Mouse (Mus musculus) adrenal gland, adult 2 months (tissue): ENCODE results near the gene Tnnt3. TPM values are rescaled to one million over a fixed set of nuclear protein-coding genes. Genes with fewer than 3 reads are reported as not detected.
A peak's percentile ranks its signal among the peaks of the same experiment; 100 is the strongest.

Experiments used
- DNase-seq: peaks from one replicate; pipeline ENCODE4 v3.0.0; 2021
- polyA plus RNA-seq: library from polyadenylated mRNA; depleted of rRNA; stranded (reverse); fragments of >200 nt; gene quantifications from 2 replicates; pipeline ENCODE4 v1.2.3, GENCODE M21; 2012
- total RNA-seq, 2 experiments: library from RNA; stranded (reverse); gene quantifications; 2 replicates each; pipeline ENCODE4 v1.2.3; 2021

The Tnnt3 gene
- total and polyA plus RNA-seq, 3 experiments: not detected

GRCm38 (mm10) chr7:142542771-142543303 is 44.2 kb downstream of the Tnnt3 start:
- DNase-seq: peak; percentile 26

- DNase-seq: no peak
Measured at GRCm38 (mm10) chr7:142545967-142546366, 47.3 kb downstream of the Tnnt3 start.

DNA sequence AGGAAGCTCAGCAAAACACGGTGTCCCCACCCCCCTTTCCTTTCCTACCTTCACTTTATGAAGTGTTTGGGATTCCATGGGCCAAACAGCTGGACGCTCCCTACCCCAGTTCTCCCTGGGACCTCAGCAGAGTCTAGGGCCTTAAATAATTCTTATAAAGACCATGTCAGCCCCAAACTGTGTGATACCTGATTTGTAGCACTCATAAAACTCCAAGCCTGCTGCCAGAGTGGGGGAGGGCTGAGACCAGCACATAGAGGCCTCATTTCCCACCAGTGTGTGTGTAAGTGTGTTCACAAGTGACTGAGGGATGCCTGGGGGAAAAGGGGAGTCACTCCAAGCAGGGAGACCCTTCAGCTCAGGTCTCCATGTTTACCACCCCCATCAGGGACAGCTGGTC is 49.2 kb downstream of the Tnnt3 start:
- no peak for DNase-seq

- DNase-seq: no peak
Measured at GRCm38 (mm10) chr7:142548706-142549105, 50.1 kb downstream of the Tnnt3 start.

DNA sequence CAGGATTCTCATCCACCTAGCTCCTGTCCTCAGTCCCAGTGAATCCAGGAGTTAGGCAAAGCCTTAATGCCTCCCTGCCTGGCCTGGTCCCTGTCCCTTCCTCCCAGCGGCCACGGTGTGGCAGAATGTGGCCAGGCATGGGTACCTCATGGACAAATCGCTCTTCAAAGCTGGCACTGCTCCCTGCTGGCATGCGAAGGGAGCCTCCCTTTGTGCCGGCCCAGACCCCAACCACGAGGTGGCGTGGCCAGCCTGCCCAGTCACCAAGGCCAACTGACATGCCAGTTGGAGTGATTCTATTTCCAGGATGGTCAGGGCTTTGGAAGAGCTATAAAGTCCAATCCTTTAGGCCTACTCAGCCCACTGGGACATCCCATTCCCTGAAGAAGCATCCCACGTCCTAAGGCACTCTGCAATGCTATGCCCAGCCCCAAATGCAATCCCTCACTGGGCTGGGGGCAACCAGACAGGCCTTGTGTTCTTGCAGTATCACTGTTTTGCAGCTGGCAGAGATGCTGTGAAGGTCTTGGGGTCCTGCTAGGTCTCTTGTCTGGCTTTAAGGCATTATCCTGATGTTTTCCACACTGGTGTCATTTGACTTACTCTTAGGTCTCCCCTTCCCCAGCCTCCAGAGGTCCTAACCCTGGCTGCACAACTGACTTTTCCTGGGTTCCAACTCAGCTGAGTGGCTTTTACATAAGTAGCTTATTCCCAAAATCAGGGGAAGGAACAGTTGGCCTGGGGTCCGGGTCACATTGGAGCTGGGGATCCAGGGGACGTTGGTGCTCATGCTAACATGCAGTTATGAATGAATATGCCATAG is 51.5 kb downstream of the Tnnt3 start:
- DNase-seq: peak; percentile 61

DNA sequence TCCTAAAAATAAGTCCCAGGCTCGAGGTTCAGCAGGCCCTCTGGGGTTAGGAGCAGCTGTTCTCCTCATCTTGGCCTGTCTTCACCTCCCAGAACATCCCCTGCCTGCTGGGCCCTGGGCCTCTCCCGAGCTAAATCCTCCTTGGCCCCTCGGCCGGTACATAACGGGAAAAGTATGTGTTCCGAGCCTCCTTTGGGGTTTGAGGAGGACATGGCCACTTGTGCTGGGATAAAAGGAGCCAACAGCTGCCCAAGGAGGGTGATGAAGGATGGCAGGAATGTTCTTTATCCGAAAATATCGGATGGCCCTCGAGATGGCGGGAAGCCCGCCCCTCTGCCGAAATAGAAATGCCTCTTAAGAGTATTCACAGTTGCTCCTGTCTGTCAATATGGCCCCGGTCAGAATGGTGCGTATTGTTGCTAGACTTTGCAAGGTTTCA is 52.3 kb downstream of the Tnnt3 start:
- no peak for DNase-seq

DNA sequence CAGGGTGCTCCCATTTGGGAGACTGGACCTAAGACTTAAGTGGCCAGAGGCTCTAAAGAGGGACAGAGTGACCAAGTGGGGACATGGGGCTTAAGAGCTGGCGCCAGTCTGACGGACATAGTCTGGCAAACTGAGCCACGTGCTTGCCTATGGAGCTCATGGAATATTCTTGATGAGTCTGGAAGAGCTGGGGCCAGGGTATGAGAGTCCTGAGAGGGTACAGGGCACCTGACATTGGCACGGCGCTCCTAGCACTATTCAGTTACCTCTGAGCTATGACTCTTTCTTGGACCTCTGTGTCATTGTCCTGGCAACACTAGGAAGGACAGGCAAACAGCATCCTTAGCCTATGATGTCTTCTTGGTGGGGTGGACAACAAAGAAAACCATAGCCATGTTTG is 53.1 kb downstream of the Tnnt3 start:
- DNase-seq: no peak

GRCm38 (mm10) chr7:142552591-142553416 is 54.2 kb downstream of the Tnnt3 start:
- no peak for DNase-seq

GRCm38 (mm10) chr7:142553417-142554335 is 55.0 kb downstream of the Tnnt3 start:
- DNase-seq: no peak

DNA sequence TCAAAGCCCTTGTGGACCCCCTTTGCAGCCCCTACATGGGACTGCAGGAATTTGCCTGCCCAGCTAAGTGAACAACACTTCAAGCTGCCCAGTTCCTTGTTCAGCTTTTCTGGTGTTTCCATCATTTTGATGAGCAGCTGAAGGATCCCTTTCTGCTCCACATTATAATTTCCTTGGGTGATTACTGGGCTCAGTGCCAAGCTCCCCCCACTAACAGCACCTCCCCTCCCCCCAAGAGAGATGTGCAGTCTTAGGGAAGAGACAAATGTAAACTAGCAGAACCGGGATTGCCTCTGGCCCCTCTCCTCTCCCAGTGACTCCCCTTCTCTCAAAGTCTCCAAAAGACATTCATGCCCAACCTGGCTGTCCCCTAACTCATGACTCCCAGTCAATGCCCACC is 56.0 kb downstream of the Tnnt3 start:
- no peak for DNase-seq

DNA sequence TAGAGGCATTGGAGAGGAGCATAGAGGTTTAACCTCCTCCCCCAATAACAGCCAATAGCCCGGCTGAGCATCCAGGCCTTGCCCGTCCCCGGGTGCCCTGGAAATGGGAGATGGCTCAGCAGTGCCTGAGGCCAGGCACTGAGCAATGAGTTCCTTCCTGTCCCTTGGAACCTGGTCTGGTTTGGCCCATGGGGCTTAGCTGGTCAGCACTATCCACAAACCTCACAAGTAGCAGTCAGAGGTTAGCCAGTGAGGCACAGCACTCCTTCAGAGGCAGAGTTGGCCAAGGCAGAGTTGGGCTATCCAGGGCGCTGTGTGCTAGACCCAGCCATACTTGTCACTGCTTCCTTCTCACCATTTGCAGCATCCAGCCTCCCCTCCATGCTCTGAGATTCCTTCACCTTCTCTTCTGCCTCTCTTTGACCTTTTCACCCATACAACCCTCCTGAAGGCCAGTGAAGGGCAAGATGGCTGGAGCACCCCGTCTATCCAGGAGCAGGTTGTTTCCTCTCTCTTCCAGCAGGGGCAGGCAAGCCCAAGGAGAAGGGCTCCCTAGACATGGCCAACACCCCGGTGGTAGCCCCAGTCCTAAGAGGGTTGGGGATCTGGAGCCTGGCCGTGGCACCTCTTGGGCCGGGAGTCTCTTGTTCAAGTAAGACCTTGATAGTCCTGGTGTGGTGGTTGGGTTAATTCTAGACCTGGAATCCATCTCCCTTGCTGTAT is 56.9 kb downstream of the Tnnt3 start:
- DNase-seq: no peak

DNA sequence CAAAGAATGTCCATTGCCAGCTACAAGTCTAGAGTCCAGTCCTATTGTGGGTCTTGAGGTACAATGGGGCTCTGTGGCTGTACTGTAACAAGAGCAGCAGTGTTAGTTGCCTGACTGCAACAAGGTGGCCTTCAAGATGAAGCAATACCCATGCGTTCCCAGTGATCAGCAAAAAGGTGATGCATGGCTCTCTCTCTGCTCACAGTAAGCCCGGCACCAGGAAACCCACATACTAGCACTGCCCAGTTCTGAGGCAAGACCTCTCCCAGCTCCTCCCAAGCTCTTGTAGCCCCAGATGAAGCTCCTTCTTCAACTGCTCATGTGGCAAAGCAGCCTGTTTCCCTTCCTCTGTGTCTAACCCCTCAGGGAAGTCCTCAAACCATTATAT is 57.4 kb downstream of the Tnnt3 start:
- no peak for DNase-seq

GRCm38 (mm10) chr7:142557696-142558095 is 59.1 kb downstream of the Tnnt3 start:
- no peak for DNase-seq

GRCm38 (mm10) chr7:142558511-142559146 is 60.0 kb downstream of the Tnnt3 start:
- no peak for DNase-seq

DNA sequence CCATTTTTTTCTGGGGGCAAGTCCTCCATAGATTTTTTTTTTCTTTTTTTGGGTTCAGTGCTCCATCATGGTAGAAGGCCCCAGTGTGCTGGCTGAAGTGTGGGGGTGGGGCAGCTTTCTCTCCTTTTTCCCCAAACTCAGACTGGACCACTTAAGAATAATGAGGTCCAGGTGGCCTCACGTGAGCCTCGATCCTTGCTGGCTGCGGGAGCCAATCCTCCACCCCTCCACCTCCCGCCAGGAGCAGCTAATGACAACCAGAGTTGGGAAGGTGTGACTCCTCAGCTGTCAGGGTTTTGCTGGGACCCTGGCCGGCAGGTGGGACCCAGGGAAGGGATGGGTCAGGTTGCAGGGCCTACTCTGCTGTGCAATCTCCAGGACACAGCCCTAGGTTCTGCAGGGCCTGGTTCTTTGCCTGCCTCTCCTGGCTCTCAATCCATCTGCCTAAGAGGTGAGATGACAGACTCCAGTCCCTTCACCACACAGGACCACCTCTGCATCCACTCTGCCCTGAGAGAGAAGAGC is 61.1 kb downstream of the Tnnt3 start:
- DNase-seq: no peak

DNA sequence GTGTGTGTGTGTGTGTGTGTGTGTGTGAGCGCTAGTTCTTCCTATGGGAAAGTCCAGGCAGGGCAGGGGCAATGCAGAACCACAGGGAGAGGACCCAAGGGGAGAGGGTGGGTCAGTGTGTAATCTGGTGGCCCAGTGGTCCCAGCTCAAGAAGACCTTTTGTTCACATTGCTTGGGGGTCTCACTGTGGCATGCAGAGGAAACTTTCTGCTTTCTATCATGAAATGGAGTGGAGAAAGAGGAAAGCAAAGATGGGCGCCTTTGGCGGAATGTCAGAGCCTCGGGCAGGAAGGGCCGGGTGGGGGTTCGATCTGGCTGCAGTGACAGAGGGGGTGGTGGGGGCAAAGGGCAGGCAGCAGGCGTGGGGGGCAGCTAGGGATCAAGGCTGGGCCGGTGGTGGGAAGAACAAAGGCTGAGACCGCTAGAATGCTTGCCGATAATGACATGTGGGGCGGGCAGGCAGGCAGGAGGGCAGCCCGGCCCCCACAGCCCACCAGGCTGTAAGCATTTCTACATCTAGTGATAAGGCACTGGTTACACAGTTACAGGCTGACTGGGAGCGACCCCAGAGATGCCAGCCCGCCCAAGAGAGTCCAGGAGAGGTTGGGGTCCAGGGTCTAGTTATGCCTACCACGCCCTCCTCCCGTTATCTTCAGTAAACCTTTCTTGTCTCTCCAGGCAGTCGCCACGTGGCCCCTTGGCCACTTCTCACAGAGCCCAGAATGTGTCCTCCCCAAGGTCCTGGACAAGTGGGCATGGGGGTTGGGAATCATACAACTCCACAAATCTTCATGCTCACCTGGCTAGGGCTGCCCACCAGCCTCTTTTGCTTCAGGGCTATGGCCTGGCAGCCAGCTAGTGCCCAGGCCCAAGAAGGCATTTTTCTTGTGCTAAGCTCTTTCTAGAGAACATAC is 62.6 kb downstream of the Tnnt3 start:
- no peak for DNase-seq

GRCm38 (mm10) chr7:142561856-142562404 is 63.3 kb downstream of the Tnnt3 start:
- no peak for DNase-seq

- no peak for DNase-seq
Measured at GRCm38 (mm10) chr7:142563168-142563567, 64.5 kb downstream of the Tnnt3 start.
